Mouse (Mus musculus): ENCODE data around the gene Kbtbd2. TPM values are rescaled to one million over a fixed set of nuclear protein-coding genes. Genes with fewer than 3 reads are reported as not detected.
A peak's percentile ranks its signal among the peaks of the same experiment; 100 is the strongest.

The Kbtbd2 gene
- total RNA-seq, 2 experiments from 2014 or later = 20.7 to 26.0 TPM

- DNase-seq = no peak
- Histone ChIP-seq H3K4me3 (no peak overlapping the region), H3K27ac (no peak overlapping the region)
- no peak for TF ChIP-seq CTCF (IDR thresholded peaks at IDR 0.05)
- intact Hi-C loops (cut with DNase I) = no loop called here
Measured at GRCm38 (mm10) chr6:56818436-56819123, 21.0 kb upstream of the Kbtbd2 start.

- no peak for TF ChIP-seq CTCF (IDR thresholded peaks at IDR 0.05)
- Histone ChIP-seq H3K4me3 (no peak overlapping the region), H3K27ac (no peak overlapping the region)
- DNase-seq = no peak
- intact Hi-C loops (cut with DNase I) = no loop called here
Measured at GRCm38 (mm10) chr6:56813332-56813731, 15.7 kb upstream of the Kbtbd2 start.

- TF ChIP-seq CTCF (IDR thresholded peaks at IDR 0.05) = peak; percentile 85
- intact Hi-C loops (cut with DNase I) = loop anchor here (2.0 kb wide), 1 partner anchor 100 kb away; no protein-coding TSS in a partner anchor
- no peak overlapping the region for H3K4me3 ChIP-seq
- DNase-seq = no peak
- no peak overlapping the region for H3K27ac ChIP-seq
Measured at GRCm38 (mm10) chr6:56808656-56809055, 11.0 kb upstream of the Kbtbd2 start.

- no peak overlapping the region for H3K27ac ChIP-seq
- no peak for TF ChIP-seq CTCF (IDR thresholded peaks at IDR 0.05)
- intact Hi-C loops (cut with DNase I) = no loop called here
- H3K4me3 ChIP-seq = no peak overlapping the region
- DNase-seq = no peak
Measured at GRCm38 (mm10) chr6:56806195-56806594, 8.6 kb upstream of the Kbtbd2 start.

GRCm38 (mm10) chr6:56805026-56805425 lies 7.4 kb upstream of the Kbtbd2 start:
- no peak for DNase-seq

GRCm38 (mm10) chr6:56798152-56798465 lies 496 bp upstream of the Kbtbd2 start:
- intact Hi-C loops (cut with DNase I) = loop anchor here (1.0 to 5.0 kb wide), 2 partner anchors 126 to 904 kb away; partner anchors contain the start of genes Lancl2 and Vmn1r4
- DNase-seq = no peak
- H3K27ac ChIP-seq = peak overlapping the region; percentile 99
- TF ChIP-seq CTCF (IDR thresholded peaks at IDR 0.05) = no peak
- H3K4me3 ChIP-seq = peak overlapping the region; percentile 97

More at GRCm38 (mm10) chr6:56805026-56805425, 7.4 kb upstream of the Kbtbd2 start:
- Histone ChIP-seq H3K4me3 (no peak overlapping the region), H3K27ac (no peak overlapping the region)
- intact Hi-C loops (cut with DNase I) = no loop called here
- no peak for TF ChIP-seq CTCF (IDR thresholded peaks at IDR 0.05)

- H3K27ac ChIP-seq = peak overlapping the region; percentile 99
- intact Hi-C loops (cut with DNase I) = loop anchor here (2.0 to 5.0 kb wide), 2 partner anchors 82 to 906 kb away; partner anchors contain the start of genes Avl9 and Lancl2
- TF ChIP-seq CTCF (IDR thresholded peaks at IDR 0.05) = no peak
- peak; percentile 55 for DNase-seq
- H3K4me3 ChIP-seq = peak overlapping the region; percentile 97
Measured at GRCm38 (mm10) chr6:56796668-56797141, 908 bp downstream of the Kbtbd2 start.

- DNase-seq = no peak
- intact Hi-C loops (cut with DNase I) = loop anchor here (2.0 to 5.0 kb wide), 2 partner anchors 81 to 906 kb away; partner anchors contain the start of genes Avl9 and Lancl2
- no peak for TF ChIP-seq CTCF (IDR thresholded peaks at IDR 0.05)
- H3K4me3 ChIP-seq = peak overlapping the region; percentile 97
- H3K27ac ChIP-seq = peak overlapping the region; percentile 99
Measured at GRCm38 (mm10) chr6:56796232-56796631, 1.4 kb downstream of the Kbtbd2 start.

- H3K4me3 ChIP-seq = peak overlapping the region; percentile 97
- DNase-seq = no peak
- H3K27ac ChIP-seq = peak overlapping the region; percentile 99; the same call in 1 of the 2 replicates
- intact Hi-C loops (cut with DNase I) = loop anchor here (5.0 kb wide), 1 partner anchor 907 kb away; the partner anchor contains the start of gene Lancl2
- no peak for TF ChIP-seq CTCF (IDR thresholded peaks at IDR 0.05)
Measured at GRCm38 (mm10) chr6:56794834-56795233, 2.8 kb downstream of the Kbtbd2 start.

- no peak for TF ChIP-seq CTCF (IDR thresholded peaks at IDR 0.05)
- DNase-seq = no peak
- intact Hi-C loops (cut with DNase I) = no loop called here
- no peak overlapping the region for H3K27ac ChIP-seq
- no peak overlapping the region for H3K4me3 ChIP-seq
Measured at GRCm38 (mm10) chr6:56789336-56789735, 8.3 kb downstream of the Kbtbd2 start.

- intact Hi-C loops (cut with DNase I) = no loop called here
- H3K4me3 ChIP-seq = no peak overlapping the region
- DNase-seq = no peak
- TF ChIP-seq CTCF (IDR thresholded peaks at IDR 0.05) = no peak
- H3K27ac ChIP-seq = no peak overlapping the region
Measured at GRCm38 (mm10) chr6:56787668-56788067, 9.9 kb downstream of the Kbtbd2 start.

- Histone ChIP-seq H3K27ac (peak overlapping the region; percentile 50; the same call in 1 of the 2 replicates), H3K4me3 (peak overlapping the region; percentile 16)
- TF ChIP-seq CTCF (IDR thresholded peaks at IDR 0.05) = no peak
- intact Hi-C loops (cut with DNase I) = no loop called here
- no peak for DNase-seq
Measured at GRCm38 (mm10) chr6:56785068-56785467, 12.5 kb downstream of the Kbtbd2 start.

- intact Hi-C loops (cut with DNase I) = no loop called here
- no peak for TF ChIP-seq CTCF (IDR thresholded peaks at IDR 0.05)
- peak overlapping the region; percentile 8; the same call in 1 of the 2 replicates for H3K27ac ChIP-seq
- no peak overlapping the region for H3K4me3 ChIP-seq
- DNase-seq = no peak
Measured at GRCm38 (mm10) chr6:56783561-56784272, 13.9 kb downstream of the Kbtbd2 start.

All from gastrocnemius, adult 2 months (tissue).